In genomic region chr13:98622881-98623549, GRCm38 (mm10) we compare ENCODE assay signal across 32 mouse cellular contexts. TPM values are rescaled to one million over a fixed set of nuclear protein-coding genes. Genes with fewer than 3 reads are reported as not detected.
DNase-seq lines count a peak whose midpoint lies in the region; ATAC-seq and TF ChIP-seq lines count a peak whose summit lies in the region.
"Had no signal": no experiment of that assay in that cellular context is flagged by ENCODE, and none has a peak within 500 bp of the region (broad histone marks: within the 10 kb centered on the region; RNA-seq: fewer than 3 reads in every experiment).

No protein-coding gene starts in this region.

- peak; percentile 66 for DNase-seq in kidney, adult 2 months
- DNase-seq in lung, embryonic 14.5 days: peak; percentile 42
- DNase-seq in lung, postnatal 25 days (ENCODE audit: low spot score): no peak
- peak; percentile 49 for DNase-seq in 3T3-L1 (ENCODE audit: low read depth, low spot score)
- DNase-seq in NIH3T3 (ENCODE audit: low read depth): peak; percentile 18
- DNase-seq in gastrocnemius, adult 2 months: no peak
- no peak for DNase-seq in left cerebral cortex, postnatal 10 days (ENCODE audit: extremely low spot score in 1 of 2, low spot score in 2 of 2)
- DNase-seq: adrenal gland, postnatal 14 days; cerebellum, adult 2 months; cerebellum, postnatal 36 days; embryo, embryonic 11 days; heart, postnatal 4 days; liver; lung, adult 2 months; right cerebral cortex, postnatal 25 days; spleen, adult 18-20 months had no signal

- H3K27ac ChIP-seq in kidney, adult 2 months (ENCODE audit: insufficient read depth, low read depth, low read length): no peak overlapping the region
- no peak overlapping the region for H3K27ac ChIP-seq in kidney, embryonic 16.5 days (ENCODE audit: low read length)
- peak overlapping the region; percentile 58; the same call in 1 of the 2 replicates for H3K27ac ChIP-seq in lung, embryonic 14.5 days (ENCODE audit: low read depth)
- H3K27ac ChIP-seq in gastrocnemius, adult 2 months: no peak overlapping the region
- H3K27ac ChIP-seq: embryonic facial prominence, embryonic 13.5 days; forebrain, embryonic 12.5 days; heart, embryonic 10.5 days; hindbrain, embryonic 15.5 days; limb, embryonic 10.5 days; midbrain, embryonic 15.5 days; neural tube, embryonic 12.5 days had no signal

- H3K4me3 ChIP-seq in kidney, adult 2 months (ENCODE audit: insufficient read depth, low read depth, low read length): no peak overlapping the region
- H3K4me3 ChIP-seq in kidney, embryonic 16.5 days (ENCODE audit: low read length): no peak overlapping the region
- H3K4me3 ChIP-seq in lung, embryonic 14.5 days (ENCODE audit: low read depth, low read length): no peak overlapping the region
- H3K4me3 ChIP-seq in gastrocnemius, adult 2 months: no peak overlapping the region
- H3K4me3 ChIP-seq: embryonic facial prominence, embryonic 13.5 days; erythroblast, embryonic 14.5 days; forebrain, embryonic 12.5 days; heart, embryonic 10.5 days; hindbrain, embryonic 15.5 days; limb, embryonic 10.5 days; megakaryocyte, embryonic 14.5 days; midbrain, embryonic 15.5 days; neural tube, embryonic 12.5 days had no signal

- no peak overlapping the region for H3K9ac ChIP-seq in kidney, embryonic 16.5 days (replicated peaks; ENCODE audit: low read length)
- H3K9ac ChIP-seq in lung, embryonic 14.5 days: no peak overlapping the region
- H3K9ac ChIP-seq: embryonic facial prominence, embryonic 13.5 days; forebrain, embryonic 12.5 days; hindbrain, embryonic 15.5 days; midbrain, embryonic 15.5 days; neural tube, embryonic 12.5 days had no signal

- peaks cover 6% of the 10 kb centered on the region; the same call in 1 of the 2 replicates for H3K4me1 ChIP-seq in kidney, adult 2 months (ENCODE audit: control insufficient read depth, insufficient read depth, low read length)
- H3K4me1 ChIP-seq in kidney, embryonic 16.5 days (ENCODE audit: insufficient read depth, low read length): peaks cover 14% of the 10 kb centered on the region; the same call in 1 of the 2 replicates
- H3K4me1 ChIP-seq in lung, embryonic 14.5 days (ENCODE audit: insufficient read depth): no peaks in the 10 kb centered on the region
- H3K4me1 ChIP-seq: hindbrain, embryonic 15.5 days; megakaryocyte, embryonic 14.5 days; midbrain, embryonic 15.5 days; neural tube, embryonic 12.5 days had no signal

- TF ChIP-seq POLR2A in kidney, adult 2 months (IDR thresholded peaks at IDR 0.05; ENCODE audit: low read depth, low read length): no peak

- no peaks in the 10 kb centered on the region for H3K9me3 ChIP-seq in kidney, embryonic 16.5 days (ENCODE audit: low read length)
- H3K9me3 ChIP-seq in lung, embryonic 14.5 days (ENCODE audit: low read depth, low read length): no peaks in the 10 kb centered on the region
- H3K9me3 ChIP-seq: embryonic facial prominence, embryonic 13.5 days; forebrain, embryonic 12.5 days; heart, embryonic 10.5 days; hindbrain, embryonic 15.5 days; limb, embryonic 10.5 days; midbrain, embryonic 15.5 days; neural tube, embryonic 12.5 days had no signal

- no peak for ATAC-seq in kidney, embryonic 16.5 days (ENCODE audit: low FRiP score, low TSS enrichment)
- peak; percentile 49; the same call in 1 of the 2 replicates for ATAC-seq in lung, embryonic 14.5 days (ENCODE audit: insufficient read depth)
- ATAC-seq: activated CD4-positive, CD25-positive, alpha-beta regulatory T cell, adult 4 months; intestine, postnatal 0 days; midbrain, embryonic 15.5 days had no signal

- no peak for TF ChIP-seq CTCF in kidney, adult 2 months (conservative IDR thresholded peaks at IDR 0.05; ENCODE audit: insufficient read depth, insufficient read length, low read depth, low read length)
- TF ChIP-seq CTCF in lung, embryonic 14.5 days (IDR thresholded peaks at IDR 0.05; ENCODE audit: low read depth): no peak
- TF ChIP-seq CTCF in gastrocnemius, adult 2 months (IDR thresholded peaks at IDR 0.05): no peak

- H3K27me3 ChIP-seq in kidney, adult 2 months (replicated peaks; ENCODE audit: control insufficient read depth, insufficient read depth, low read length): no peaks in the 10 kb centered on the region
- no peaks in the 10 kb centered on the region for H3K27me3 ChIP-seq in kidney, embryonic 16.5 days (ENCODE audit: insufficient read depth, low read length)
- no peaks in the 10 kb centered on the region for H3K27me3 ChIP-seq in lung, embryonic 14.5 days (ENCODE audit: insufficient read depth, low read length)
- H3K27me3 ChIP-seq: embryonic facial prominence, embryonic 13.5 days; forebrain, embryonic 12.5 days; hindbrain, embryonic 15.5 days; megakaryocyte, embryonic 14.5 days; midbrain, embryonic 15.5 days; neural tube, embryonic 12.5 days had no signal

- intact Hi-C loops in gastrocnemius, adult 2 months (cut with DNase I): no loop called here
- intact Hi-C loops in left cerebral cortex, postnatal 10 days (cut with DNase I): no loop called here

- H3K36me3 ChIP-seq in kidney, adult 2 months (ENCODE audit: control insufficient read depth, insufficient read depth, low read length): no peaks in the 10 kb centered on the region
- no peaks in the 10 kb centered on the region for H3K36me3 ChIP-seq in kidney, embryonic 16.5 days (ENCODE audit: insufficient read depth, low read length)
- no peaks in the 10 kb centered on the region for H3K36me3 ChIP-seq in lung, embryonic 14.5 days (ENCODE audit: insufficient read depth)
- H3K36me3 ChIP-seq: embryonic facial prominence, embryonic 13.5 days; forebrain, embryonic 12.5 days; heart, embryonic 10.5 days; hindbrain, embryonic 15.5 days; limb, embryonic 10.5 days; midbrain, embryonic 15.5 days; neural tube, embryonic 12.5 days had no signal

- 33% methylated on average over 8 of the region's 8 CpGs for WGBS in kidney, adult 2 months
- WGBS in kidney, embryonic 16.5 days: 39% methylated on average over 8 of the region's 8 CpGs
- WGBS in lung, embryonic 14.5 days: 30% methylated on average over 8 of the region's 8 CpGs

- no peak overlapping the region for H3K4me2 ChIP-seq in kidney, embryonic 16.5 days (replicated peaks; ENCODE audit: low read depth, low read length)
- H3K4me2 ChIP-seq in lung, embryonic 14.5 days: no peak overlapping the region
- H3K4me2 ChIP-seq: embryonic facial prominence, embryonic 13.5 days; forebrain, embryonic 12.5 days; hindbrain, embryonic 15.5 days; midbrain, embryonic 15.5 days; neural tube, embryonic 12.5 days had no signal

RNA-seq across cellular contexts. Expression of gene Tmem174, which starts 14.2 kb away (rescaled TPM):
- 424 and 448 TPM in 2 replicates for polyA plus RNA-seq in kidney, adult 2 months (2012; rRNA removed)
- 41.1 and 44.3 TPM in 2 replicates for polyA plus RNA-seq in kidney, embryonic 16.5 days (2015; fragmentation: Nextera tagmentation; extraction: Ambion mirVana)
- 0.08 TPM in 1 of 2 replicates, not detected in the other for polyA plus RNA-seq in lung, embryonic 14.5 days (2014; fragmentation: Nextera tagmentation; extraction: Ambion mirVana)
- total RNA-seq in gastrocnemius, adult 2 months (2021): not detected
- not detected for total RNA-seq in left cerebral cortex, postnatal 10 days (2021)
- total RNA-seq: adrenal gland, postnatal 14 days; gastrocnemius, postnatal 4 days; heart, postnatal 4 days; layer of hippocampus, postnatal 14 days had no signal
- polyA plus RNA-seq: activated CD4-positive, CD25-positive, alpha-beta regulatory T cell, adult 4 months; embryonic facial prominence, embryonic 13.5 days; erythroblast, embryonic 14.5 days; forebrain, embryonic 12.5 days; heart, embryonic 16.5 days; hindbrain, embryonic 15.5 days; limb, embryonic 10.5 days; lung, adult 2 months; midbrain, embryonic 15.5 days; neural tube, embryonic 12.5 days; thymus, postnatal 0 days had no signal

Comparison
In these comparisons a context has a peak if more than half of its experiments do, and no peak if none do; other contexts are left out.
1. DNase-seq: peak in kidney, adult 2 months (single experiment), lung, embryonic 14.5 days (single experiment), 3T3-L1 (single experiment) and NIH3T3 (single experiment); none in lung, postnatal 25 days (single experiment), gastrocnemius, adult 2 months (single experiment) and left cerebral cortex, postnatal 10 days (0 of 2).
2. RNA of gene Tmem174, which starts 14.2 kb away (polyA plus RNA-seq): 424 to 448 TPM in kidney, adult 2 months and 41.1 to 44.3 TPM in kidney, embryonic 16.5 days; 0.08 TPM in lung, embryonic 14.5 days; every median in the first group is over 10 times any median in the second.